Mouse (Mus musculus) R1 (cell line): ENCODE measurements at regions not wholly inside any gene's neighbourhood (a gene's known extent, or its start where the extent isn't known, plus 50 kb on each side); places are given as distances from the start of the nearest gene placed in this dataset.
A peak's percentile ranks its signal among the peaks of the same experiment; 100 is the strongest.

Experiments used
- DNase-seq: peaks from one replicate; pipeline ENCODE4 v3.0.0-alpha.2; 2018; ENCODE audit warnings: low read depth, low spot score

DNA sequence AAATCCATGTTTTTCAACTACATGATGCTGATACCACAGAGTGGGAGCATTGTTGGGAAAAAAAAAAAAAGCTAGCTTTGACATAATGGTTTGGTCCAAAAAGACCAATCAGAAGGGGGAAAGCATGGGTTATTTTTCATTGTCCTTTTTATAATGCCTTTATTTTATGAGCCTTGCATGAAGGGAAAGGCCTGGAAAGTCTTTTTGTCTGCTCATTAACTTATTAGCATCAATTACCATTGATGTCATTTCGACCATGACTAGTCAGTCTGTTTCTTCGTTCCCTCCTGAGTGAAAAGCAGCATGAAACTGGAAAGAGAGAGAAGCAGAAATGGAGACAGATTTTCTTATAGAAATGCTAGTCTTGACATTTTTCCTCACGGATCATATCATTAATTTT lies 532.2 kb upstream of the Gm28269 start:
- no peak for DNase-seq

DNA sequence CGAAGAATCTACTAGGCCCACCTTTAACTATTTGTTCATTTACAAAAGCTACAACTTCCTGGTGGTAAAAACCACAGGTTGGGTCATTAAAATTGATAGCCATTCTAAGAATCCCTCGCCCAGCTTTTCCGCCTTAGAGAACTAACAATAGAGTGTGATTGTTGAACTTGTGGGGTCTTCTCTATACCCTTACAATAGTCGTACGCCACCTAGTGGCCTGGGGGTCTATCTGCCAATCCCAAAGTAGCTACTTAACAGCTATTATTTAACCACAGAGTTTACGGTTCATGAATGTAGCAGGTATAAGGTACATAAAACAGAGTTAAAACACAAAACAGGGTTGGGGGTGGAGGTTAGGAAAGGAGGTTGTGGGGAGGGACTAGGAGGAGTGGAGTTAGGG lies 504.1 kb upstream of the Gm28269 start:
- peak; percentile 55 for DNase-seq
